Mouse (Mus musculus) megakaryocyte, embryonic 14.5 days (primary cell): Measurements from ENCODE around the gene Eif3k.

ENCODE experiments used
- FLI1 ChIP-seq: IDR thresholded peaks from 2 replicates; pipeline ENCODE4 v1.6.1; 2012; ENCODE audit warnings: low read length, inconsistent platforms, mixed read lengths
- GATA1 ChIP-seq: IDR thresholded peaks from 3 replicates; pipeline ENCODE4 v1.6.1; 2012; ENCODE audit warnings: mixed read lengths, low read length, inconsistent platforms, borderline replicate concordance

GRCm38 (mm10) chr7:28957286-28957685 lies 24.4 kb downstream of the Eif3k start:
- no peak for TF ChIP-seq GATA1
- no peak for TF ChIP-seq FLI1
